Mouse (Mus musculus) lung, postnatal 0 days (tissue): Measurements from ENCODE around the gene Arl6ip1.

Experiments used
- CTCF ChIP-seq: IDR thresholded peaks from 2 replicates; pipeline ENCODE4 v1.5.1; 2016; ENCODE audit warnings: antibody characterized with exemption, mild to moderate bottlenecking
- EP300 ChIP-seq: IDR thresholded peaks from 2 replicates; pipeline ENCODE4 v1.6.1; 2016; ENCODE audit warnings: antibody characterized with exemption, mild to moderate bottlenecking, control low read depth

DNA sequence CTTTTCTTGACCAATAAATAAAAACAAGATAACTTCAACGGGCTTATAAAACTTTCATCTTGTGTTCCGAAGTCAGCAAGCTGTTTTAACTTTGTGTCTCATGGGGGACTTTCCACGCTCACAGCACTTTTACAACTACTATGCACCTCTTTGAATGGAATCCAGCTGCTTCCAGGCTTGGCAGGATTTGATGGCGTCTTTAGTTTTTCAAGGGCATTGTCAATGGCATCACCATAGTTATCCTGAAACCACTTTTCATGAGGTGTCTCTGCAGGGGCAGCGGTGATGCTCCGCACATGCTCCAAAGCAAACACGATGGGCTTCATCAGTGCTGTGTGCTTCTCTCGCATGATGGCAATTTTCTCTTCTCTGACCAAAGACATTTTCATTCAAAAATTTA is 33.5 kb upstream of the Arl6ip1 start:
- TF ChIP-seq CTCF (no peak), EP300 (no peak)
